Mouse (Mus musculus): ENCODE data around the gene Efcab6. TPM values are rescaled to one million over a fixed set of nuclear protein-coding genes. Genes with fewer than 3 reads are reported as not detected.

Efcab6 gene
- polyA plus RNA-seq, 1 experiment from 2014 or later: 0.20 TPM

GRCm38 (mm10) chr15:83998115-83998514, 67.1 kb downstream of the Efcab6 start:
- H3K36me3 ChIP-seq: no peaks in the 10 kb centered on the region
- no peak overlapping the region for H3K27ac ChIP-seq
- WGBS: 5% methylated on average over 19 of the region's 19 CpGs
- H3K4me1 ChIP-seq: peaks cover 3% of the 10 kb centered on the region
- no peak for ATAC-seq (ENCODE audit: insufficient number of reproducible peaks, insufficient read depth, low FRiP score, low TSS enrichment)
- peak overlapping the region; percentile 40 for H3K4me2 ChIP-seq (replicated peaks)
- no peak overlapping the region for H3K4me3 ChIP-seq
- H3K27me3 ChIP-seq: peaks cover 18% of the 10 kb centered on the region
- H3K9me3 ChIP-seq: no peaks in the 10 kb centered on the region
- no peak overlapping the region for H3K9ac ChIP-seq

- Histone ChIP-seq H3K9me3 (no peaks in the 10 kb centered on the region), H3K27ac (no peak overlapping the region), H3K4me3 (no peak overlapping the region), H3K4me1 (peaks cover 3% of the 10 kb centered on the region), H3K4me2 (replicated peaks) (peak overlapping the region; percentile 40; the same call in 1 of the 2 replicates), H3K9ac (no peak overlapping the region), H3K36me3 (no peaks in the 10 kb centered on the region), H3K27me3 (peaks cover 19% of the 10 kb centered on the region)
- WGBS: 20% methylated on average over 4 of the region's 4 CpGs
- ATAC-seq (ENCODE audit: insufficient number of reproducible peaks, insufficient read depth, low FRiP score, low TSS enrichment): 0 out of 2 replicates have a peak, but pooled peaks have one; percentile 62
These were observed 67.6 kb downstream of the Efcab6 start for GRCm38 (mm10) chr15:83997550-83997949.

- Histone ChIP-seq H3K4me1 (peaks cover 5% of the 10 kb centered on the region), H3K27ac (no peak overlapping the region), H3K27me3 (peaks cover 26% of the 10 kb centered on the region), H3K36me3 (no peaks in the 10 kb centered on the region), H3K4me3 (no peak overlapping the region), H3K9me3 (no peaks in the 10 kb centered on the region), H3K9ac (no peak overlapping the region), H3K4me2 (replicated peaks) (no peak overlapping the region)
- 62% methylated on average over 7 of the region's 7 CpGs for WGBS
- no peak for ATAC-seq (ENCODE audit: insufficient number of reproducible peaks, insufficient read depth, low FRiP score, low TSS enrichment)
These were observed 68.3 kb downstream of the Efcab6 start for GRCm38 (mm10) chr15:83996864-83997263.

GRCm38 (mm10) chr15:83992191-83992590, 73.0 kb downstream of the Efcab6 start:
- 87% methylated on average over 15 of the region's 15 CpGs for WGBS
- H3K27me3 ChIP-seq: peaks cover 24% of the 10 kb centered on the region
- no peak for ATAC-seq (ENCODE audit: insufficient number of reproducible peaks, insufficient read depth, low FRiP score, low TSS enrichment)
- H3K4me3 ChIP-seq: no peak overlapping the region
- H3K4me1 ChIP-seq: peaks cover 19% of the 10 kb centered on the region; the same call in 1 of the 2 replicates
- H3K9me3 ChIP-seq: no peaks in the 10 kb centered on the region
- H3K36me3 ChIP-seq: no peaks in the 10 kb centered on the region
- no peak overlapping the region for H3K9ac ChIP-seq
- no peak overlapping the region for H3K27ac ChIP-seq
- H3K4me2 ChIP-seq (replicated peaks): no peak overlapping the region

GRCm38 (mm10) chr15:83991461-83991860, 73.7 kb downstream of the Efcab6 start:
- no peak overlapping the region for H3K27ac ChIP-seq
- H3K9me3 ChIP-seq: no peaks in the 10 kb centered on the region
- H3K9ac ChIP-seq: no peak overlapping the region
- ATAC-seq (ENCODE audit: insufficient number of reproducible peaks, insufficient read depth, low FRiP score, low TSS enrichment): no peak
- H3K4me3 ChIP-seq: no peak overlapping the region
- WGBS: 0% methylated on average over 3 of the region's 3 CpGs
- H3K36me3 ChIP-seq: no peaks in the 10 kb centered on the region
- peaks cover 21% of the 10 kb centered on the region for H3K27me3 ChIP-seq
- peaks cover 19% of the 10 kb centered on the region; the same call in 1 of the 2 replicates for H3K4me1 ChIP-seq
- H3K4me2 ChIP-seq (replicated peaks): no peak overlapping the region

GRCm38 (mm10) chr15:83989241-83989640, 75.9 kb downstream of the Efcab6 start:
- ATAC-seq (ENCODE audit: insufficient number of reproducible peaks, insufficient read depth, low FRiP score, low TSS enrichment): no peak
- 87% methylated on average over 5 of the region's 5 CpGs for WGBS
- Histone ChIP-seq H3K27ac (no peak overlapping the region), H3K27me3 (peaks cover 27% of the 10 kb centered on the region), H3K36me3 (no peaks in the 10 kb centered on the region), H3K4me2 (replicated peaks) (no peak overlapping the region), H3K4me1 (peaks cover 19% of the 10 kb centered on the region; the same call in 1 of the 2 replicates), H3K4me3 (no peak overlapping the region), H3K9me3 (no peaks in the 10 kb centered on the region), H3K9ac (no peak overlapping the region)

- no peaks in the 10 kb centered on the region for H3K36me3 ChIP-seq
- H3K4me1 ChIP-seq: peaks cover 19% of the 10 kb centered on the region; the same call in 1 of the 2 replicates
- H3K4me3 ChIP-seq: no peak overlapping the region
- H3K9ac ChIP-seq: no peak overlapping the region
- ATAC-seq (ENCODE audit: insufficient number of reproducible peaks, insufficient read depth, low FRiP score, low TSS enrichment): no peak
- H3K27me3 ChIP-seq: peaks cover 27% of the 10 kb centered on the region
- WGBS: 30% methylated on average over 7 of the region's 7 CpGs
- H3K27ac ChIP-seq: no peak overlapping the region
- no peak overlapping the region for H3K4me2 ChIP-seq (replicated peaks)
- H3K9me3 ChIP-seq: no peaks in the 10 kb centered on the region
These were observed 77.1 kb downstream of the Efcab6 start for GRCm38 (mm10) chr15:83988087-83988486.

- no peak for ATAC-seq (ENCODE audit: insufficient number of reproducible peaks, insufficient read depth, low FRiP score, low TSS enrichment)
- H3K4me3 ChIP-seq: no peak overlapping the region
- WGBS: 63% methylated on average over 14 of the region's 14 CpGs
These were observed 82.8 kb downstream of the Efcab6 start for GRCm38 (mm10) chr15:83982186-83982936.

GRCm38 (mm10) chr15:83978865-83979264, 86.3 kb downstream of the Efcab6 start:
- H3K4me3 ChIP-seq: no peak overlapping the region
- no peak overlapping the region for H3K9ac ChIP-seq
- no peak for ATAC-seq (ENCODE audit: insufficient number of reproducible peaks, insufficient read depth, low FRiP score, low TSS enrichment)
- WGBS: 70% methylated on average over 6 of the region's 6 CpGs
- no peaks in the 10 kb centered on the region for H3K9me3 ChIP-seq
- no peak overlapping the region for H3K4me2 ChIP-seq (replicated peaks)
- H3K36me3 ChIP-seq: no peaks in the 10 kb centered on the region
- no peak overlapping the region for H3K27ac ChIP-seq
- no peaks in the 10 kb centered on the region for H3K27me3 ChIP-seq
- no peaks in the 10 kb centered on the region for H3K4me1 ChIP-seq

More at GRCm38 (mm10) chr15:83982186-83982936, 82.8 kb downstream of the Efcab6 start:
- H3K4me2 ChIP-seq (replicated peaks): no peak overlapping the region
- H3K27me3 ChIP-seq: 0 out of 2 replicates have a peak, but pooled peaks cover 10% of the 10 kb centered on the region
- no peak overlapping the region for H3K27ac ChIP-seq
- no peaks in the 10 kb centered on the region; the same call in 1 of the 2 replicates for H3K4me1 ChIP-seq
- no peaks in the 10 kb centered on the region for H3K36me3 ChIP-seq
- H3K9me3 ChIP-seq: no peaks in the 10 kb centered on the region
- H3K9ac ChIP-seq: no peak overlapping the region

GRCm38 (mm10) chr15:83977108-83977507, 88.1 kb downstream of the Efcab6 start:
- H3K27me3 ChIP-seq: no peaks in the 10 kb centered on the region
- no peak for ATAC-seq (ENCODE audit: insufficient number of reproducible peaks, insufficient read depth, low FRiP score, low TSS enrichment)

GRCm38 (mm10) chr15:83972206-83972605, 93.0 kb downstream of the Efcab6 start:
- H3K4me3 ChIP-seq: no peak overlapping the region
- H3K36me3 ChIP-seq: no peaks in the 10 kb centered on the region
- no peak overlapping the region for H3K4me2 ChIP-seq (replicated peaks)
- H3K27me3 ChIP-seq: peaks cover 7% of the 10 kb centered on the region; the same call in 1 of the 2 replicates
- no peaks in the 10 kb centered on the region for H3K4me1 ChIP-seq
- H3K9ac ChIP-seq: no peak overlapping the region
- ATAC-seq (ENCODE audit: insufficient number of reproducible peaks, insufficient read depth, low FRiP score, low TSS enrichment): no peak
- no peak overlapping the region for H3K27ac ChIP-seq
- WGBS: 66% methylated on average over 9 of the region's 9 CpGs
- H3K9me3 ChIP-seq: no peaks in the 10 kb centered on the region

More at GRCm38 (mm10) chr15:83977108-83977507, 88.1 kb downstream of the Efcab6 start:
- Histone ChIP-seq H3K9ac (no peak overlapping the region), H3K4me3 (no peak overlapping the region), H3K27ac (no peak overlapping the region), H3K4me1 (no peaks in the 10 kb centered on the region), H3K4me2 (replicated peaks) (no peak overlapping the region), H3K36me3 (no peaks in the 10 kb centered on the region), H3K9me3 (no peaks in the 10 kb centered on the region)
- WGBS: 33% methylated on average over 5 of the region's 5 CpGs

GRCm38 (mm10) chr15:83967802-83968201, 97.4 kb downstream of the Efcab6 start:
- ATAC-seq (ENCODE audit: insufficient number of reproducible peaks, insufficient read depth, low FRiP score, low TSS enrichment): no peak
- WGBS: 53% methylated on average over 12 of the region's 12 CpGs

More at GRCm38 (mm10) chr15:83967802-83968201, 97.4 kb downstream of the Efcab6 start:
- Histone ChIP-seq H3K27me3 (peaks cover 7% of the 10 kb centered on the region; the same call in 1 of the 2 replicates), H3K9me3 (no peaks in the 10 kb centered on the region), H3K4me2 (replicated peaks) (no peak overlapping the region), H3K4me1 (no peaks in the 10 kb centered on the region), H3K4me3 (no peak overlapping the region), H3K36me3 (no peaks in the 10 kb centered on the region), H3K9ac (no peak overlapping the region), H3K27ac (no peak overlapping the region)
